Mouse (Mus musculus) brown adipose tissue, adult 24 weeks (tissue): Measurements from ENCODE around the gene Deaf1. TPM values are rescaled to one million over a fixed set of nuclear protein-coding genes. Genes with fewer than 3 reads are reported as not detected.
A peak's percentile ranks its signal among the peaks of the same experiment; 100 is the strongest.

Experiments used
- H3K27ac ChIP-seq: fragments of 200-500 bp; replicated peaks from 2 replicates; pipeline ENCODE4 v1.5.1; 2012; ENCODE audit warnings: low read depth, mild to moderate bottlenecking, low read length
- H3K4me1 ChIP-seq: fragments of 200-500 bp; 2 replicates; pipeline ENCODE4 v1.6.1; 2012; ENCODE audit warnings: low read length, mixed read lengths; ENCODE audit not compliant: control insufficient read depth, insufficient read depth, insufficient read length
- H3K4me3 ChIP-seq: fragments of 200-500 bp; 2 replicates; pipeline ENCODE4 v1.5.1; 2012; ENCODE audit warnings: low read depth, mild to moderate bottlenecking, low read length, moderate library complexity; ENCODE audit not compliant: insufficient read depth
- polyA plus RNA-seq: library from polyadenylated mRNA; stranded (reverse); fragments of >200 nt; gene quantifications from 2 replicates; pipeline ENCODE4 v1.2.4, GENCODE M21; 2012; ENCODE audit not compliant: missing spikeins, insufficient read depth, insufficient read length

Deaf1 gene
- polyA plus RNA-seq, 1 experiment = 5.9 TPM

DNA sequence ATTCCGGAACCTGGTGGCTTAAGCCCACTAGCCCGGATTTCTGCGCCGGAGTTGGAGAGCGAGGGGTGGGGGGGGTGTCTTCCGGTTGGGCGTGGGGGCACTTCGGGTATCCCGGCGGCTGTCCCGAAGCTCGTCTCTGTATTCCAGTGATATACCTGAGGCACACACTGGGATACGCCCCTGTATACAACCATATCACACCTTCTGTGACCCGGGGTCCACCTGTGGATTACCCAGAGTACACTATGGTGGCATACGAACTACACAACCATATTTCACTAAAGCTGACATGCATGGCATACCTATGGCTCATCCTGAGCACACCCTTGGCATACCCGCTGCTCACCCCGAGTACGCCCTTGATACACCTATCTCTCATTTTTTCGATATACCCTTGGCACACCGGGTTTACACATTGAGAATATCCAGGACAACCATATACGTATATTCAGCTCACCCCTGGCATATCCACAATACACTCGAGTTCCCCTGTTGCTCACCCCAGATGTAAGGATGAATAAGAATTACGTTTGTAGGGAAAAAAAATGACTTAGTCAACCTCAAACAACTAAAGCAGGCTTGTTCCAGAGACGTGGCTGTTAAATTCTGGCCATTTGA, 992 bp upstream of the Deaf1 start:
- peak overlapping the region; percentile 86 for H3K27ac ChIP-seq
- H3K4me1 ChIP-seq = peaks cover 16% of the 10 kb centered on the region
- H3K4me3 ChIP-seq = peak overlapping the region; percentile 75

DNA sequence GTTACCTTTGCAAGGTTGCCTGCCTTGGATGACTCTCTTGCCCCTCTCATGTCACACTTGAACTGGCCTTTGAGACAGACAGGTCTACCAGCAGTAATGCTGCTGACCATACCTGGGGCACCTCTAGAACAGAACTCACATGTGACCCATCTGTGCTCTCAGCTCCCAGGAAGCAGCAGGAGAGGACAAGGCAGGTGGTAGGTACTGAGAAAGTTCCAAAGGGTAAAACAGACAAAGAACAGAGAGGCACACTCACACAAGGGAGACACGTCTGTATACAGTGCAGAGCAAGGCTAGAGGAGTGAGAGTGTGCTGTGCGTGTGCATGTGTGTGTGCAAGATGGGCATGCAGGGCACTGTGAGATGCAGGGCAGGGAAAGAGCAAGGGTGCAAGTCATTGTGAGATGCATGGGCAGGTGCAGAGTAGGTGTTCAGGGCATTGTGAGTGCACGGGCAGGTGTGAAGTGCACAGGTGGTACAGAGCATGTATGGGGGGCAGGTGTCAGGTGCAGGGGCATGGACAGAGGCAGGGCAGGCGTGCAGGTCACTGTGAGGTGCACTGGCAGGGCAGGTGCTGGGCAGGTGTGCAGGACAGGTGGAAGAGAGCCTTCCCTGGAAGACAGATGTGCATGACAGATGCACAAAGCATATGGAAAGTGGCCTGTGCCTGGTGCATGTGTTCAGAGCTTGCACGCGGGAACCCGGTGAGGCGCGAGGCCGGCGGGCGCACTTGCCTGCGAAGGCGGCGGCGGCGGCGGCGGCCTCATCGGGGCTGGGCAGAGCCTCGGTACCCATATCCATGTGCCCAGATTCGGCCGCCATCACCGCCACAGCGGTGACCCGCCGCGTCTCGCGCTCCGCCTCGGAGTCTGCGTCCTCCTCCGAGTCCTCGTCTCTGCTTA, 694 bp downstream of the Deaf1 start:
- Histone ChIP-seq H3K27ac (peak overlapping the region; percentile 38), H3K4me3 (peak overlapping the region; percentile 75), H3K4me1 (peaks cover 16% of the 10 kb centered on the region)

DNA sequence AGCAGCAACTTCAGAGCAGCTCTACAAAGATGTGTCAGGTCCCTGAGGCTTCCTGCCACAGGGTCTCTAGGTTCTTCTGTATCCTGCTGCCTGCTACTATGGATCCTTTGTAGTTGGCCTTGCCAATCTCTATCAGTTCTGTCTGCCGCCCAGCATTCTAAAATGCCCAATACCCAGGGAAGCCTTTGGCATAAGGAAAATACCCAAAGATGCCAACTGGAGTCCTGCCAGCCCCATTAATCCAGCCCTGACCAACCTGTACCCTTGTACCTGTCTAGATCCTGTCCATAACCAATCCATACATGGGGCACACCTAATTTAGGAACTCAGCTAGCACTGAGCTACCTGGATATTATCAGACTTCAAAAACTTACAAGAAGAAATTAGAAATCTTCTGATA, 2.8 kb downstream of the Deaf1 start:
- Histone ChIP-seq H3K4me3 (no peak overlapping the region), H3K4me1 (peaks cover 16% of the 10 kb centered on the region), H3K27ac (no peak overlapping the region)

DNA sequence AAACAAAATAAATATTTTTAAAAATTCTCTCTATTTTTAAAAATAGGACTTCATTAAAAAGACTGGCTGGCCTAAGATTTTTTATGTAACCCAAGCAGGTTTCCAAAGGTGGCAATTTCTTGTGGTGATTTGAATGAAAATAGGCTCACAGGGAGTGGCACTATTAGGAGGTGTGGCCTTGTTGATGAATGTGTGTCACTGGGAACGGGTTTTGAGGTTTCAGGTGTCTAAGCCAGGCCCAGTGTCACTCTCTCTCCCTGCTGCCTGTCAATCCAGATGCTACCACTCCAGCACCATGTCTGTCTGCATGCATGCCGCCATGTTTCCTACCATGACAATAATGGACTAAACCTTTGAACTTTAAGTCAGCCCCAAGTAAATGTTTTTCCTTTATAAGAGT, 8.0 kb downstream of the Deaf1 start:
- Histone ChIP-seq H3K4me1 (no peaks in the 10 kb centered on the region), H3K27ac (no peak overlapping the region), H3K4me3 (no peak overlapping the region)

DNA sequence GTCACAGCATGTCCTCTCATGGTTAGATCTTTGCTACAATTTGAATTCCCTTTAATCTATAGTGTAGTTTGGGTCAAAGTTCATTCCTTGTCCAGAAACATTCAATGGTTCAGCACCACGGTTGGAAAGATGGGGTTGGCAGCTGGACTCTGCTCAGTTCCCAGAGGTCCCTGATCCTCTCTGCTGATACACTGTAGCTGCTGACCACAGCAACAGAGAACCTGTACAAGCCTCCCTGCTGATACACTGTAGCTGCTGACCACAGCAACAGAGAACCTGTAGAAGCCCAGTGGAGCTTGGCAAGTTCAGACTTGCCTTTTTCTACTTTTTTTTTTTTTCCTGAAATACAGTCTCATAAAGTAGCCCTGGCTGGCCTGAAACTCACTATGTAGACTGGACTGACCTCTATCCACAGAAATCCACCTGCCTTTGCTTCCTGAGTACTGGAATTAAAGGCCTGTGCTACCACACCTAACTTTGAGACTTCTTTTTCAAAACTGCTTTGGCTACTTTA, 9.8 kb downstream of the Deaf1 start:
- Histone ChIP-seq H3K27ac (no peak overlapping the region), H3K4me3 (no peak overlapping the region), H3K4me1 (no peaks in the 10 kb centered on the region)

DNA sequence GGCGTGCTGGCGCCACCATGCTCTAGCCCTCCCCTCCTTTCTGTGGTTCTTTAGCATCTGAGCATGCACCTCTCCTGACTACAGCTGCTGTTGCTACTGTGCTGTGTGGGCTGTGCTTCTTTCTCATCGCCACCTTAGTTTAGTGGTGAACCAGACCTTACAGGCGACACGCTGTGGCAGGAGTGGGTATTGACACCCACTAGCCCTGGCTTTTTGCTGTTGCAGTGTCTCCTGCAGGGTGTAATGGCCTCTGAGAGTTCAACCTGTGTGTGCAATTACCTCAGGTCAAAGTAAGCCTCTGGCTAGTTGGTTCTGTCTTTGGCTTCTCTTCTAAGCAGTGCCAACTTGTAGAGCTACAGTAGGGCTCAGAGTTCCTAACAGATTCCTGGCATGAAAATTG, 11.5 kb downstream of the Deaf1 start:
- Histone ChIP-seq H3K27ac (no peak overlapping the region), H3K4me1 (no peaks in the 10 kb centered on the region), H3K4me3 (no peak overlapping the region)

DNA sequence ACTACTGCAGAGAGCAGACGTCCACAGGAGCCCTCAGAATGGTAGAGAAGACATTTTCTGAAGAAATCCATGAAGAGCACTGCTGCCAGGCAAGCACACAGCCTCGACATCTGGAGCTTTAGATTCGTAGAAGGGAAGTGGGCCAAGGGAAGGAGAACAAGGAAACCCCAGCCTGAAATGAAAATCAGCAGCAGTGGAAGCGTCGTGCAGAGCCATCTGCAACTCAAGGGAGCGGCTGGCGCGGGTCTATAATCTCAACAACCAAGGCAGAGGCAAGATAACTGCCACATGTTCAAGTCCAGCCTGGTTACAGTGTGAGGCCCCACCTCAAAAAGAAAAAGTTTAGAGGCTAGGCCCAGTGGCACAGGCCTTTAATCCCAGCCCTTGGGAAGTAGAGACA, 12.4 kb downstream of the Deaf1 start:
- H3K4me1 ChIP-seq = no peaks in the 10 kb centered on the region
- no peak overlapping the region for H3K4me3 ChIP-seq
- H3K27ac ChIP-seq = no peak overlapping the region

DNA sequence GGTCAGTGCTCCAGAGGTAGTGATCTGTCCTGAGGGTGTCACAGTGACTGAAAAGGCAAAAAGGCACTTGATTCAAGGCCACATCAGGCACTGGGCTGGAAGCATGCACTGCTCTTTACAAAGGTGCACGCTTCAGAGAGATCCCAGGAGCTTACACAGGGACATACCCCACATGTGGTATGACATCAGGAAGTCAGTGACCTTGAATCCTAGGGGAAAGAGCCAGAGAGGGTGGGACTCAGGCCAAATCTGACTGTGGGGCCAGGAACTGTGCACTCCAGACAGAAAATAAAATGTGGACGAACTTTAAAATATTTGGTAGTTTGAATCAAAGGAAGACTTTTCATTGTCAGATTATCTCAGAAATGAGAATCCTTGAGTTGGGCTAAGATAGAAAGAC, 13.1 kb downstream of the Deaf1 start:
- H3K4me3 ChIP-seq = no peak overlapping the region
- no peaks in the 10 kb centered on the region for H3K4me1 ChIP-seq
- H3K27ac ChIP-seq = no peak overlapping the region

DNA sequence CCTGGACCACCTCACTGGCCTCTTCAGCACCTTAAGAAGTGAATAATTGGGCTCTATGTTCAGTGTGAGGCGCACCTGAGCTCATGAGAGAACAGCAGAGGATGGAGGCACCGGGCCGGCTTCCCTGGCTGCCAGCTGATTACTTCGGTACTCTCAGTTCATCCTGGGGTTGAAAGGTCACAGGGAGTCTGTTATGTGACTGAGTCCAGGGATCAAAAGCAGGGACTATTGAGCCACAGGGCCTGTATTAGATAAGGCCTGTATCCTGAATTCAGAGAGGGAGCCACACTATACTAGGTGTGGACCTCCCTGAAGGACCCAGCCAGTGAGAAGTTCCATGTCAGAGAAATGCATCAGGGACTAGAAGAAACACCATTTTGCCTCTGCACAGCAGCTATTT, 23.0 kb downstream of the Deaf1 start:
- H3K27ac ChIP-seq = no peak overlapping the region
- no peak overlapping the region for H3K4me3 ChIP-seq

DNA sequence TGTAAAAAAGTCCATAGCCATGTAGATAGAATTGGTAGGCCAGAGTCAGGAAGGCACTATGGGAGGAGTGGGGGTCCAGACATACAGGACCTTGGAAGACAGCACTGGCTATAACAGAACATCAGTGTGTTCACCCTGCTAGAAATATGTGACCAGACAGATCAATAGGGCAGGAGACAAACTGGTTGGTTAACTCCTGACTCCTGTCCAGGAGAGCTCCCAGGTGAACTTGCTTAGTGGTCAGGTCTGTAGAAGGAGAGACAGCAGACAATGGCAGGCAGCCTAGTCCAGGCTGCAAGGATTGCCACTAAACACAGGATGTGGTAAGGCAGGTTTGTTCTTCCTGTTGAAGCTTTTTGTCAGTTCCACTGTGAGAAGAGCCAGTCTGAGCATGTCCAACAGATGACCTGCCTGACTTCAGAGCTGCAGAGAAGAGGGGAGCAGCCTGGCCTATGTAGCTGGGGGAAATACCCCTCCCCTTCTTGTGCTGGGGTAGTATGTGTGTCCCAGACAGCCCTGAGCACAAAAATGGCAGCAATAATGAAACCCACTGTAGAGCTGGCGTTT, 24.7 kb downstream of the Deaf1 start:
- Histone ChIP-seq H3K27ac (no peak overlapping the region), H3K4me3 (no peak overlapping the region), H3K4me1 (no peaks in the 10 kb centered on the region)

More for the DNA sequence above, 23.0 kb downstream of the Deaf1 start:
- H3K4me1 ChIP-seq = no peaks in the 10 kb centered on the region

DNA sequence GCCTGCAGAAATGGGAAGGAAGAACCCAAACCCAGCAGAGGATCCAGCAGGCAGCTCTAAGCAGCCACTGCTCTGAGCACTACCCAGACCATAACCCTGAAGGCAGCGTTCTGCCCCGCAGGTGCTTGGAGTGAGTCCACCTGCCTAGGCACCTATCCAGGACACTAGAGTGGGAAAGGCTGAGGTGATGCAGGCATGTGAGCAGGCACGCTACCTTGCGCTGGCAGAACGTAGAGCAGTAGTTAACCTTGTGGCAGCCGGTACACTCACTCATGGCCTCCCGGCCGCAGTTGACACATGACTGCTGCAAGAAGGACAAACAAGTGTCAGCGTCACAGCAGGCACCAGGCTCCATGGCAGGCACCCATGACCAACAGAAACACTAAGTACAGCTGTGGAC, 26.1 kb downstream of the Deaf1 start:
- no peak overlapping the region for H3K27ac ChIP-seq
- no peaks in the 10 kb centered on the region for H3K4me1 ChIP-seq
- H3K4me3 ChIP-seq = no peak overlapping the region

DNA sequence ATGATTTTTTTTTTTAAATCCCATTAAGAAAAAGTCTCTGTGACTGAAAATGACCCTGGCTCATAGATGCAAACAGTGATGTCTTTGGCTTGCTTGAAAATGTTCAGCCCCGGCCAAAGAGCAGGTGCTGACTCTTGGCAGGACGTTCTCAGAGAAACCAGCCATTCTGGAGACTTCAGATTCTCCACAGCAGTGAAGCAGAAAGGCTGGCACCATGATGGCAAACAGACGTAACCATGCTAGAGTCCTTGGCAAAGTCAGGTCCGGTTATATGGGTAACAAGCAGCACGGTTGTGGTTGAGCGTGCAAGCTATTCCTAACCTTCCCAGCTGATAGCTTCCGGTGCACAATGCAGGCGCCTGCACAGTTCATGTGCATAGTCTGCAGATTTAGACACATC, 28.3 kb downstream of the Deaf1 start:
- Histone ChIP-seq H3K27ac (no peak overlapping the region), H3K4me3 (no peak overlapping the region)

DNA sequence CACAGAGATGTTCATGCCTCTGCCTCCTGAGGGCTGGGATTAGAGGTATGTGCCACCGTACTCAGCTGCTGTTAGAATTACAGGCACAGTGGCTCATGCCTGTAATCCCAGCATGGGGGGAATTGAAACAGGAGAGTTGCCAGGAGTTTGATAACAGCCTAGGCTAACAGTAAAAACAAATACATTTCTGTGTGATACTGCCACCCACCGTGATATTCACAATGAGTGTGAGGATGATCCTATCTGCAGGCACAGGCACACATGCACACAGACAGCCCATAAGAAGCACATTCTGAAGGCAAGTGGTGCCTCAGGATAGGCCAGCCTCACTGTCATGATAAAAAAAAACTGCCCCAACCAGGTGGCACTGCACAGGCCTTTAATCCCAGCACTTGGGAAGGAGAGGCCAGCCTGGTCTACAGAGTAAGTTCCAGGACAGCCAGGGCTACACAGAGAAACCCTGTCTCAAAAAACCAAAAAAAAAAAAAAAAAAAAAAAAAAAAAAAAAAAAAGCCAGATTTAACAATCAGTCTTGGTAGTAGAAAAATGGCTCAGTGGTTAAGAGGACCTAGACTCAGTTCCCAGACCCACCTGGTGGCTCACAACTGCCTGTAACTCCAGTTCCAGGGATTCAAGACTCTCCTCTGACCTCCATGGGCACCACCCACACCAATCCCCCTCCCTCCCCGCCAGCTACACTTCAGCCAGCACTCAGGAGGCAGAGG, 29.4 kb downstream of the Deaf1 start:
- no peaks in the 10 kb centered on the region; the same call in 1 of the 2 replicates for H3K4me1 ChIP-seq
- H3K27ac ChIP-seq = no peak overlapping the region
- H3K4me3 ChIP-seq = no peak overlapping the region

More for the DNA sequence above, 28.3 kb downstream of the Deaf1 start:
- no peaks in the 10 kb centered on the region for H3K4me1 ChIP-seq

DNA sequence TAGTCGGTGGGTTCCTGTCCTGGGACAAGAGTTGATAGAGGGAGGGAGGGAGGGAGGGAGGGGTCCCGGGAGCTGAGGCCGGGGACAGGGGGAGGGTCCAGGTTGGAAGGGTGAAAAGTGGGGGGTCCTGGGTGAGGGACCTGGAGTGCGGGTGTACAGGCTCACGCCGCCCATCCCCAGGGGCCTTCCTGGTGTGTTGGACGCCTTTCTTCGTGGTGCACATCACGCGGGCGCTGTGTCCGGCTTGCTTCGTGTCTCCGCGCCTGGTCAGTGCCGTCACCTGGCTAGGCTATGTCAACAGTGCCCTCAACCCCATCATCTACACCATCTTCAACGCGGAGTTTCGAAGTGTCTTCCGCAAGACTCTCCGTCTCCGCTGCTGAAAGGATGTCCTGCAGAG, 33.0 kb downstream of the Deaf1 start:
- H3K4me3 ChIP-seq = no peak overlapping the region

More for the DNA sequence above, 33.0 kb downstream of the Deaf1 start:
- H3K4me1 ChIP-seq = peaks cover 3% of the 10 kb centered on the region; the same call in 1 of the 2 replicates
- H3K27ac ChIP-seq = no peak overlapping the region
